Mouse (Mus musculus) Patski (cell line): ENCODE results near the gene Ttc28. TPM values are rescaled to one million over a fixed set of nuclear protein-coding genes. Genes with fewer than 3 reads are reported as not detected.

Experiments
- ATAC-seq: fragments of 100-300 bp; one replicate; pipeline ENCODE4 v1.8.0; 2021
- CTCF ChIA-PET: fragments of 350-600 bp; sonication (Branson Sonifier 250); formaldehyde crosslinking; loops from one replicate; lab custom pipeline; 2022; ENCODE audit warnings: inconsistent platforms; lab: Charles Lee
- POLR2A ChIA-PET: fragments of 350-600 bp; sonication (Branson Sonifier 250); formaldehyde crosslinking; loops from one replicate; lab custom pipeline; 2022; ENCODE audit warnings: antibody characterized with exemption, inconsistent platforms; lab: Charles Lee
- DNase-seq: peaks from one replicate; pipeline ENCODE4 v3.0.0-alpha.2; 2011; ENCODE audit warnings: low read depth, low spot score
- H3K27me3 ChIP-seq: fragments of 371-371 bp; one replicate; pipeline ENCODE4 v1.5.1; 2021
- CTCF ChIP-seq: fragments of 100-300 bp; IDR thresholded peaks from one replicate; pipeline ENCODE4 v1.5.1; 2021
- in situ Hi-C: fragments of 300-500 bp; cut with MboI; formaldehyde crosslinking; loops from 3 replicates; pipeline ENCODE4 v1.11.1; 2018; ENCODE audit warnings: low pct_unique_long_range_greater_than_20kb, mixed read lengths
- polyA plus RNA-seq: library from polyadenylated mRNA; unstranded; gene quantifications from one replicate; pipeline ENCODE4 v1.2.3, GENCODE M21; 2021

Gene Ttc28
- polyA plus RNA-seq, 1 experiment from 2014 or later, result 9.0 TPM

- ChIA-PET POLR2A (no interaction called here), CTCF (no interaction called here)
- ATAC-seq, result no peak
- no peak for TF ChIP-seq CTCF
- DNase-seq, result no peak
- in situ Hi-C loops, result no loop called here
- no peaks in the 10 kb centered on the region for H3K27me3 ChIP-seq
Measured at GRCm38 (mm10) chr5:111327420-111327819, 447.8 kb downstream of the Ttc28 start.

GRCm38 (mm10) chr5:111329782-111330416 lies 450.3 kb downstream of the Ttc28 start:
- in situ Hi-C loops, result no loop called here
- TF ChIP-seq CTCF, result no peak
- ATAC-seq (peak; percentile 18), DNase-seq (no peak)
- no peaks in the 10 kb centered on the region for H3K27me3 ChIP-seq
- ChIA-PET POLR2A (no interaction called here), CTCF (interaction anchor here (1.0 to 1.4 kb wide), 4 partner anchors 8 to 53 kb away, joined by 3 to 4 read pairs (median 3); no protein-coding TSS in a partner anchor)

GRCm38 (mm10) chr5:111330417-111331098 lies 451.0 kb downstream of the Ttc28 start, which contains the start of gene Pitpnb:
Gene Pitpnb (plus strand): TSS chr5:111330763.
- no peaks in the 10 kb centered on the region for H3K27me3 ChIP-seq
- in situ Hi-C loops, result no loop called here
- ATAC-seq, result peak; percentile 90
- POLR2A ChIA-PET, result interaction anchor here (1.1 kb wide), 1 partner anchor 16 kb away, joined by 3 read pairs; no protein-coding TSS in a partner anchor
- TF ChIP-seq CTCF, result no peak
- peak; percentile 82 for DNase-seq
- CTCF ChIA-PET, result interaction anchor here (1.3 to 2.7 kb wide), 3 partner anchors 9 to 13 kb away, joined by 3 to 12 read pairs (median 3); no protein-coding TSS in a partner anchor

GRCm38 (mm10) chr5:111331099-111331435 lies 451.5 kb downstream of the Ttc28 start:
- H3K27me3 ChIP-seq, result no peaks in the 10 kb centered on the region
- in situ Hi-C loops, result no loop called here
- no peak for DNase-seq
- POLR2A ChIA-PET, result interaction anchor here (0.7 to 1.1 kb wide), 2 partner anchors 15 to 19 kb away, joined by 3 read pairs; no protein-coding TSS in a partner anchor
- ATAC-seq, result peak; percentile 17
- CTCF ChIA-PET, result interaction anchor here (1.3 to 2.7 kb wide), 3 partner anchors 9 to 13 kb away, joined by 3 to 12 read pairs (median 3); no protein-coding TSS in a partner anchor
- TF ChIP-seq CTCF, result no peak

GRCm38 (mm10) chr5:111335939-111336691 lies 456.5 kb downstream of the Ttc28 start:
- CTCF ChIA-PET, result interaction anchor here (1.2 kb wide), 1 partner anchor 61 kb away, joined by 3 read pairs; no protein-coding TSS in a partner anchor
- POLR2A ChIA-PET, result no interaction called here
- no peak for TF ChIP-seq CTCF
- H3K27me3 ChIP-seq, result no peaks in the 10 kb centered on the region
- in situ Hi-C loops, result loop anchor here (5.0 kb wide), 1 partner anchor 64 kb away; no protein-coding TSS in a partner anchor
- no peak for DNase-seq
- ATAC-seq, result no peak

Other genes starting within 250 kb of the Ttc28 start
- gene Noc4l, start 226.4 kb upstream of the Ttc28 start, polyA plus RNA-seq, result 42.0 TPM
- 29.3 TPM for gene Ddx51, start 226.4 kb upstream of the Ttc28 start, polyA plus RNA-seq
- gene Ep400, start 109.1 kb upstream of the Ttc28 start, polyA plus RNA-seq, result 49.4 TPM
- gene Pus1, start 99.1 kb upstream of the Ttc28 start, polyA plus RNA-seq, result 59.2 TPM
- 63.7 TPM for gene Ulk1, start 69.7 kb upstream of the Ttc28 start, polyA plus RNA-seq
- gene Hscb, start 40.0 kb upstream of the Ttc28 start, polyA plus RNA-seq, result 45.7 TPM
- gene Chek2, start 39.8 kb upstream of the Ttc28 start, polyA plus RNA-seq, result 21.3 TPM